Mouse (Mus musculus): ENCODE measurements around the gene Trpm6.
"Not testable (repeated sequence)": the region's sequence is repeated elsewhere in the genome, so short reads cannot be mapped to it uniquely, and the experiment has no call there.

Gene Trpm6

DNA sequence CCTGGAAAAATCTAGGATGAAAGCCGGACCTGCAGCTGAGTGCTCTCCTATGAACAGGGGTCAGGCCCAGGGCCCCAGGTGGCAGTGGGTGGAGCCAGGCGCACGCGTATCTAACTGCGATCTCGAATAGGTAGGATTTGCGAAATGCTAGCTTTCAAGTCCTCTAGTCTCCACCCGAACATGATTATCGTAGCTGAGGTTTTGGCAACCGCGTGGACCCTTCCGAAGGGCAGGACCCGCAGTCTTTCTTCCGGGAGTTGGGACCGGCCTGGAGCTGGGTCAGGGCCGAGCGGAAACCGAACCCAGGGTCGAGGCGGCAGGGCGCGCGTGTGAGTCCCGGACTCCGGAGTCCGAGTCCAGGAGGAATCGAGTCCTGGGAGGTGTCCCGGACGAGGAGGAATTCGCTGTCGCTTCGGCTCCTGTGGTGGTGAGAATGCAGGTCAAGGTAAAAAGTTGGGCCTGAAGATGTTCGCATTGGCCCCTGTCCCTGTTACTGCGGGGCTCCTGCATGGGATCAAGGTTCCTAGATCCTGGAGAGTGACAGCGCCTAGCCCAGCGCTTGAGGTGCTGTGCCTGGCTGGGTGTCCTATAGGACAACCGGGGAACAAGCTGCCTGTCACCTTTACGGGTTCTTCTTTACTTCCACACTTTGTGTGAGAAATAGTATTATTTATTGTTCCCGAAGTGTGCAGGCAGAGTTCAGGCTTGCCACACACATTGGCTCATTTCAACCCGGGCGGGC, at the start of gene Trpm6:
Trpm6 (plus strand) TSS at position 386 of the 742 bp plus-strand sequence.
- in situ Hi-C loops (cut with MboI; ENCODE audit: low sequenced_read_pairs), result no loop called here

DNA sequence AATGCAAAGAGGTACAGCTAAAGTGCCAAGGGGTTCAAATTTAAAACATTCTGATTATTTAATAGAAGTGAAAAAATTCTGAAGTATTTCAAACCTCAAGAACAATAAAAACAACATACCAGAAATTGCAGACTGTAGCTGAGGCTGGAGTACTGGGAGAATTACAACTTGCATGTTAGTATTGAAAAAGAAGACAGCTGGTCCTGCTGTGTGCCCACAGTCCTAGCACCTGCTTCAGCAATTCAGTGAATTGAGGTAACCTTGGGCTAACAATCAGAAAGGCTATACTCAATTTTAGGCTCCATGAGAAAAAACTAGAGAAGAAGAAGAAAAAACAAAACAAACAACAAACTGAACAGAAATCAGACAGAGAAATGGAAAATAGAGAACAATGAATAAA, 41.7 kb upstream of the Trpm6 start:
- in situ Hi-C loops (cut with MboI; ENCODE audit: low sequenced_read_pairs), result no loop called here

DNA sequence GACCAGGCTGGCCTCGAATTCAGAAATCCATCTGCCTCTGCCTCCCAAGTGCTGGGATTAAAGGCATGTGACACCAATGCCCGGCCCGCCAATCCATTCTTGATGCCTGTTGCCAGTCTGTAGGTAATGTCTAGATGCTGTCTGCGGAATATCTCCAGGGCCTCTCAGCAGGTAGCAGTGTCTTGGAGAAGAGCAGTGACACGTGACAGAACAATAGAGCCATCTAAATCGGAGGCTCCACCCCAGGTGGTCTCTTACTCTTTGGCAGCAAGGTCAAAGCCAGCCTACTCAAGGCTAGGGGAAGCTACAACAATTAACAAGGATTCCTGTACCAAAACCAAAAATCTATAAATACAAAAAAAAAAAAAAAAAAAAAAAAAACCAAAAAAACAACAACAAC, 38.9 kb upstream of the Trpm6 start:
- in situ Hi-C loops (cut with MboI; ENCODE audit: low sequenced_read_pairs), result no loop called here

DNA sequence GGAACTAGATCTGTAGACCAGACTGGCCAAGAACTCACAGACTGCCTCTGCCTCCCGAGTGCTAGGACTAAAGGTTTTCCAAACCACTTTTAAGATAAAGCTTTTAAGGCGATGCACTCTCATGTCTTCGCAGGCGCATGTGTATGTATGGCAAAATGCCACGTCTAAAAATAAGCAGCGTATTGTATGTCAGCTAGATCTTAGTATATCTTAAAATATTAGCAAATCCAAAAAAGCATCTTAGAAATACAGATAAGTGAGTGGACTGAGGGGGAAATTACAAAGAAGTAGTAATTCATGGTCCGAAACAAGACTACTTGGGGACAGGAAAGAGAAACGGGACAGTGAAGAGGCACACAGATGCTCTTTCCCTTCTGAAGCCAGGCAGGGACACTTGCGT, 38.2 kb upstream of the Trpm6 start:
- in situ Hi-C loops (cut with MboI; ENCODE audit: low sequenced_read_pairs), result no loop called here

DNA sequence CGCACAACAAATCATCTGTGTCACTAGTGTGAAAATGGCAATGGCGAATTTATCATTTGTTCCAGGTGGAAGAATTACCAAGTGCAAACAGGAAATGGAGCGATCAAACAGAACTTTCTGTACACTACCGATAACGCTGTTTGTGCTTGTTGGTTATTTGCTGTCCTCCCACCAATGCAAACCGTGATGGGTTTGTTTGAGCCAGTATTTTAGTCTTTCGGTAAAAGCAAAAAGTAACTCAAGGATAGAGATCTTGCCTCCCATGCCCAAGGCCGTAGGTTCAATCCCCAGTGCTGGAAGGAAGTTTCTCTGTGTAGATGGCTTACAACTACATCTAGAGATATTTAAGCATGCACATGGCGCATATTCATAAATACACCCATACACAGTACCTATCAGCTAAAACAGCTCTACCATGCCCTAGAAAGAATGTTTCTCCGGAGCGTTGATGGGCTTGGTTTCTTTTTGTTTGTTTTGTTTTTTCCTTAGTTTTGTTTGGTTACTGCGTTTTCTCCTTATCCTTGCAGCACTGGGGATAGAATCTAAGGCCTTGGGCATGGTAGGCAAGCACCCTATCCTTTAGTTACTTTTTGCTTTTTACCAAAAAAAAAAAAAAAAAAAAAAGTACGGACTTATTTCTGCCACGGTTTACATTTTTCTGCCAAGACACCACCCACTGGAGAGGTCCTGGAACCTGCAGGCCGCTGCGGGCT, 37.5 kb upstream of the Trpm6 start:
- in situ Hi-C loops (cut with MboI; ENCODE audit: low sequenced_read_pairs), result no loop called here

DNA sequence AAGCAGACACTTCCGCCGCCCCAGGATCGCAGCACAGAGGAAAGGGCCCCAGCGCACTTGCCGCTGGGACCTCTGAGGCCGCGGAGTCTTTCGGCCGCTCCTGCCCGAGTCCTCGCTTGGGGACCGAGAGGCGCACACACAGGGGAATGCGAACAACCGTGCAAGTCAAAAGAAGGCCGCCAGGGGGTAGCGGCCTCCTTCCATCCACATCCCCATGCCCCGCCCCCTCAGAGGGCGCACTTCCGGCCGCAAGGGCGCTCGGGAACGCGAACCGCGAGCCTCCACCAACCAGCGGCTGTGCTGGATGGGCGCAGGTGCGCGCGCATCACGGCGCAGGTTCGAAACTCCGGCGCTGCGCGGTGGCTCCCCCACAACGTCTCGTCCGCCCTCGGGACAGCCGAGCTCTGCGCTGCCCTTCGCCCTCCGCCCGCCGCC, 36.9 kb upstream of the Trpm6 start, which contains the start of gene D030056L22Rik:
D030056L22Rik (plus strand) TSS at position 328 of the 435 bp plus-strand sequence.
- in situ Hi-C loops (cut with MboI; ENCODE audit: low sequenced_read_pairs), result no loop called here

DNA sequence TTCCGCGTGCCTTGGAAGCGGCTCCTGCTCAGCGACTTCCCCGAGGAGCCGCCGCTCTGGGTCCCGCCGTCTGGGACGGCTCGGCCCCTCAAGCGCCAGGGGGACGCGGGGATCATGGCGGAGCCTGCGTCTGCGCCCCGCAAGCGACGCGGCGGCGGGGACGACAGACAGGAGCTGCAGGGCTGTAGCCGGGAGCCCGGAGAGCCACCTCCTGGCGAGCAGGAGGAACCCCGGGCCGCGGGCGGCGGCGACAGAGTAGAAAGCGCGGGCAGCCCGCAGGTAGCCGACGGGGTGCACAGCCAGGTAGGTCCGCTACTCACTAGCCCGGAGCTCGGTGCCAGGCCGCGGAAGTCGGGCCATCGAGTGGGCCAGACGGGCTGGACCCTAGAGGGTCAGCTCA, 36.4 kb upstream of the Trpm6 start:
- in situ Hi-C loops (cut with MboI; ENCODE audit: low sequenced_read_pairs), result not testable (repeated sequence)

DNA sequence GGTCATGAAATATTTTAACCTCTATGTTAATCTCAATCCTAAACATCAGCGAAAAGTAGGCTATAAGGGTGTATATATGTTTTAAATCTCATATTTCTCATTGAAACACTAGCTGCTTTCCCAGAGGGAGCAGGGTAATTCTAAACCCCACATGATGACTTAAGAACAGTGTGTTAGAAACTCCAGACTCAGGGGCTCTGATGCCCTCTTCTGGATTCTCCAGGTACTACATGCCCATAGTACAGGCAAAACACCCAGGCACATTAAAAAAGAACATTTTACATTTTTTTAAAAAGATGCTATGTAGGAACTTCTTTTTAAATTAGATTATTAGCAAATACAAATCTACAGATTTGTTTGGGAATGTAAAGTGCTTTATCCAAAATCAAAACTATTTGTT, 33.4 kb upstream of the Trpm6 start:
- in situ Hi-C loops (cut with MboI; ENCODE audit: low sequenced_read_pairs), result no loop called here

DNA sequence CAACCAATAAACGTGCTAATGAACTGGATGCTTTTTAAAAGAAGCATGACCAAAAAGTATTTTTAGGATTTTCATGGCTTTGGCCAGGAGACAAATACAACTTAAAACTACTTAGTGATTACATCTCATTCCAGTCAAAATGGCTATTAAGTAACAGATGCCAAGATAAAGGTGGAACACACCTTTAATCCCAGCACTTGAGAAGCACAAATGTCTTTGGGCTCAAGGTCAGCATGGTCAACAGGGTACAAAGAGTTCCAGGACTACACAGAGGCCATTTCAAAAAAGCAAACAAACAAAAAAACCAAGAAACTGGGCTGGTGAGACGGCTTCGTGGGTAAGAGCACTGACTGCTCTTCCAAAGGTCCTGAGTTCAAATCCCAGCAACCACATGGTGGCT, 29.4 kb upstream of the Trpm6 start:
- in situ Hi-C loops (cut with MboI; ENCODE audit: low sequenced_read_pairs), result no loop called here

DNA sequence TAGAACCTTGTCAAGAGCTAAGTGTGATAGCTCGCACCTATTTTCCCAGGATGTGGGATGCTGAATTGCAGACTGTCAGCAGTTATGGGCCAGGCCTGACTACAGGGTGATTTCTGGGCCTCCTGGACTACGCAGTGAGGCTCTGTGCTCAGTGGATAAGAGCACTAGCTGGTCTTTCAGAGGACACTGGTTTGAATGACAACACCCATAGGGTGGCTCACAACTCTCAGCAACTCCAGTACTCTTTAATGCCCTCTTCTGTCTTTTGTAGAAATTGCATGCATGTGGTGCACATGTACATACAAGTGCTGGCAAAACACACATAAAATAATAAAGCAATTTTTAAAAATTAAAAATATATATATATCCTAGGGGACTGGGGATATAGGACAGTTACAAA, 24.6 kb upstream of the Trpm6 start:
- in situ Hi-C loops (cut with MboI; ENCODE audit: low sequenced_read_pairs), result no loop called here

DNA sequence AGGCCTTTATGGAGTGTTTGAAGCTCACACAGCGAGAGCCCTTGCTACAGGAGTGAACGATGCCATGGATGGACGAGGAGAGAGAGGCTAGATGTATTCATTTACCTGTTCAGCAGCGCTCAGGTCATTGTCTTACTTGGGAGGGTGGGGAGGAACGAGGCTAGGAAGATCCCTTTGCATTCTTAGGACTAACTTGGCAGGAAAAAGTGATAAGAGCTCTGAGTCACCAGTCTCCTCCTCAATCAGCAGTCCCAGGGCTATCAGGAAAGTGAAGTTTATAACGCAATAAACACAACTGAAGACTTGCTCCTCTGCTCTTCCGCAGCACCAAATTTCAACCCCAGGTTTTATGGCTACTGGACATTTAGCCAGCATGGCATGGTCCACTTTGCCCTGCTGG, 19.5 kb upstream of the Trpm6 start:
- in situ Hi-C loops (cut with MboI; ENCODE audit: low sequenced_read_pairs), result no loop called here

DNA sequence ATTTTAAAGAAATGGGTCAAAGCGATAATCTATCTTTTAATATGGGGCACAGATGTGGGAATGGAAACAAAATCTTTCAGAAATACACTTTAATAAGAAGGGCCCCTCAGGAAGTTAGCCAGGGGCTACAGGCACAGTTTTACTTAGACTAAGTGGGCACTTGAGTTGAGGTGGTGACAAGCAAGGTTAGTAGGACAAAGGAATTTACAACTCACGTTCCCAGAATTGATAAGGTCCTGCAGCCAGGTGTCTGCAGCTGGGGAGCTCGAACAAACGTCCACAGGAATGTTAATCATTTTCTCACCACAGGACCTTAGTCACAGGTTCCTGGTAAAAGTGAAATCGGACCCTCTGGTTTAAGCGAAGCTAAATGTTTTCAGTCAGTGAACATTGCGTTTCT, 18.7 kb upstream of the Trpm6 start:
- in situ Hi-C loops (cut with MboI; ENCODE audit: low sequenced_read_pairs), result no loop called here

DNA sequence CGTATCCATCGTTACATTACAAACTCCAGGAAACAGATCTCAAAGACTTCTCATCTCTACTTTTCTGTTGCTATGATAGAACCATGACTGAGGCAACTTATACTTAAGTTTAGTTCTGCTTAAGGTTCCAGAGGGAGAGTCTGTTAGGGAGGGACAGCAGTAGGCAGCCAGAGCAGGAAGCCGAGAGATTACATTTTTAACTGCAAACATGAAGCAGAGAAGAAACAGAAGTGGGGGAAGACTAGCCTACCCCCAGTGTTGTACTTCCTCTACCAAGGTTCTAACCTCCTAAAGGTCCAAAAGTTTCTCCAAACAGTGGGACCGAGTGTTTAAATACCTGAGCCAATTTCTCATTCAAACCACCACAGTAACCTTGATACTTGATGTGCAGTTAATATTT, 13.9 kb upstream of the Trpm6 start:
- in situ Hi-C loops (cut with MboI; ENCODE audit: low sequenced_read_pairs), result no loop called here

DNA sequence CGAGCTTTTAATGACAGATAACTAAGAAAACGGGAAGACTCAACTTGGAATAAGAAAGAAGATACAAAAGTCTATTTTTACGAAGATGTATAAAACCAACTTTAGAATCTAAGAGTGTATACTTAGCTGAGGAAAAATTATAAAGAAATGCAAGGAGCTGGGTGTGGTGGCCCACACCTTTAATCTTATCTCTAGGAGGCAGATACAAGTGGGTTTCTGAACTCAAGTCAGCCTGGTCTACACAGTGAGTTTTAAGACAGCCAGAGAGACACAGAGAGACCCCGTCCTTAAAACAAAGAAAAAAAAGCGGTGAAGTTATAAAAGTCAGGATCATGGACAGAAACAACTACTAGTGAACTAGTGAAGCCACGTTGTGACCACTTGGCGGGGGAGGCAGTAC, 10.6 kb upstream of the Trpm6 start:
- in situ Hi-C loops (cut with MboI; ENCODE audit: low sequenced_read_pairs), result no loop called here

DNA sequence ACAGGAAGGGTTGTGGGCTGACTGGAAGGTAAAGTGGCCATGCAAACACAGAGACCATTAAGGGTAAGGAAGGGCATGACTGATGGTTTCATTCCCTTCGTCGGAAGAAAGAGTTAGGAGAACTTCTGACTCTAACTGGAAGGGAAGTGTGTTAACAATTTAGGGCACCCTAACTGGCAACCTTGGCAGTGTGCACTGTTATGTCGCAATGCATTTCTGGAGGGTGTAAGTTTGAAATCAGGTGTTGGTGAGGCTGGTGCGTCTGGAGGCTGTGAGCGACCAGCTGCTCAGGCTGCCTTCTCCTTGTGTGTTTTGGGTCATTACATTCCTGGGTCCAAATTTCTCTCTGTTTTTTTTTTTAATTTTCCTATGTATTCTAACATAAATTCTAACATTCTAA, 5.8 kb upstream of the Trpm6 start:
- in situ Hi-C loops (cut with MboI; ENCODE audit: low sequenced_read_pairs), result no loop called here

DNA sequence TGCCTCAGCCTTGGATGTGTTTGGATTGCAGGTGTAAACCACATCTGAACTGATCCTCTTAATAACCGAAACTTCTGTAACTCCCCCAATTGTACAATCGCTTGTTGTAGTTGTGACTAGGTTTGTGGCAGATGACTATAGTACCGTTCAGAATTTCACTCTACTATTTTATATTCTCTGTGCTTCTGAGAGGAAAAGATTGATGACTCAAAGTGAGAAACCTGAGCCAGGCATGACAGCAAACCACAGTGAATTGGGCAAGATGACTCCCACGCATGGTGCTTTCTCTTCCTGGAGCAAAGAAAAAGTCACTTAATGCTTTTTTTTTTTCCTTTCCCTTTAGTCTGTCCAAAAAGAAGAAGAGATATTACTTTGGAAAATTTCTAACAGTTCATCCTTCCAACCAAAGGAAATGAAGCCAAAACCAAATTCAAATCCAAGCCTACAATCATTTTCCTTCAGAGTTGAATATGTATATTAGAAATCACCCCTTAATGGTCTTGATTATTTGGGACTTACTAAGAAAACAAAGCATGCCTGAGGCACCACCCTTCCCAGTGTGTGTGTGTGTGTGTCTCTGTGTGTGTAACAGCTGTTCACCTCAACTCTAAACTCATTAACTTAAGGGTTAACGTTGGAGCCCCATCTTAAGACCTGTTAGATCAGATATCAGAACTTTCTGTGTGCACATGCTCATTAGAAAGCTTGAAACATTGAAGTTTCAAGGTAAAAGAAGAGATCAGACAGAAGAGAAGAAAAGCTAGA, 3.0 kb upstream of the Trpm6 start:
- in situ Hi-C loops (cut with MboI; ENCODE audit: low sequenced_read_pairs), result no loop called here

DNA sequence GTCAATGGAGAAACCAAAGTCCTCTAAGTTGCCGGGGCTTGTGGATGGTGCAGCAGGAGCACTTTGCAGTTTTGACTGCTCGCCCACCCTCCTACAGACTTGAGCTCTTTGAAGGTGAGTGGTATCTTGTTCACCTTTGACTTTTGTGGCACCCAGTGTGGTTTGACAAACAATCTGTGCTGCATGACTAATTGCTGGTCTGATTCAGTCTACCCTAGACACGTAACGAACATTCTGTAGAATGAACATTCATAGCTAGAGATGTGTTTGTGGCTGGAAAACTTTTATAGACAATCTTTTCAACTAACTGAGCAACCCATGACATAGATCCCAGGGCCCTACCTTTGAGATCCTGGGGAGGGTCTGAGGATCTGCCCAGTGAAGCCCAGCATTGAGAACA, 2.4 kb upstream of the Trpm6 start:
- in situ Hi-C loops (cut with MboI; ENCODE audit: low sequenced_read_pairs), result no loop called here

DNA sequence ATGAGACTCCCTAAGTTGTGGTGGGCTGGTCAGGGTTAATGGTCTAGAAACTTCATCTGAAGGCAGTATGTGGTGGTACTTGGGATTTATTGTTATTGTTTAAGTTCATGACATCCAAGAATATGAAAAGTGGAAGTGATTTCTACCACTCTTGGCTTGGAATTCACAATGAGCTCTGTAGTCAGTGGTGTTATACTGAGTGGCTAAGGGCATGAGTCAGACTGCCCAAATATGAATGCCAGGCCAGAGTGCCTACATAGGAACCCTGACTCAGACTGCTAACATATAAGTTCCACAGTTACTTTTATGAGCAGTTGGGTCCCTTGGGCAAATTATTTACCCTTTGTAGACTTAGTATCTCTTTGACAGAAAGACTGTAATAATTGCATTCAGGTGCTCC, 7.4 kb downstream of the Trpm6 start:
- in situ Hi-C loops (cut with MboI; ENCODE audit: low sequenced_read_pairs), result no loop called here

DNA sequence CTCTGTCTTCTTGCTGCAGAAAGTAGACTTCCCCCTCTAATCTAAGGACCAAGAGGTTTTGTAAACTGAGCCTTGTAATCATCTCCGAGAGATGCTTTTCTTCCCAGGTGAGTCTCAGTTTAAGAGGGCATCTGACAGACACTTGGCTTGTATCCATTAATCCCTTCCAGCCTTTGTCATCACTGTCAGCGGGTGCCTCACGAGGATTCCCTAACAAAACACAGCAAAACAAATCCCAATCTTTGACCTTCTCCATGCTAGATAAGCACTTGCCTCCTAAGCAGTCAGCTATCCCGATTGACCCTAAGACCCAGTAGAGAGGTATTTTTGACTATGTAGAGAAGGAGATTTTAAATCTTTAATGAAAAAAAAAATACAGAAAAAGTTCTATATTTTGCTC, 7.9 kb downstream of the Trpm6 start:
- in situ Hi-C loops (cut with MboI; ENCODE audit: low sequenced_read_pairs), result no loop called here

DNA sequence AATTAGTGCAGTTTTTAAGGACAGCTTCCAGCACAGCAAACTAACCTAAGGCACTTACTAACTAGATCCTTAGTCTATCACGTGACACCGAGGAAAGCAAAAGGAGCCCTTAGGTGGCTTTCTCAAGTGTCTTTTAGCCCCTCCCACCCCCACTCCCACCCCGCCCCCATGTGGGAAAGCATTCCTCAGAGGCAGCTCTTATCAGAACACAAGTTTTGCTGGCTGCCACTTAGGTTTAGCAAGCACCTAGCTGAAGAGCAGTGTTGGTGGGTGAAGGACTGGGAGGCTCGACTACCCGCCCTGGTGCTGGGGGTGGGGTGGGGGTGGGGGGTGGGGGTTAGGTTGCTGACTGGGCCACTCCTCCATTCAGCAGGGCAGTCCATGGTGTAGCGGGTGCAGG, 8.5 kb downstream of the Trpm6 start:
- in situ Hi-C loops (cut with MboI; ENCODE audit: low sequenced_read_pairs), result no loop called here

DNA sequence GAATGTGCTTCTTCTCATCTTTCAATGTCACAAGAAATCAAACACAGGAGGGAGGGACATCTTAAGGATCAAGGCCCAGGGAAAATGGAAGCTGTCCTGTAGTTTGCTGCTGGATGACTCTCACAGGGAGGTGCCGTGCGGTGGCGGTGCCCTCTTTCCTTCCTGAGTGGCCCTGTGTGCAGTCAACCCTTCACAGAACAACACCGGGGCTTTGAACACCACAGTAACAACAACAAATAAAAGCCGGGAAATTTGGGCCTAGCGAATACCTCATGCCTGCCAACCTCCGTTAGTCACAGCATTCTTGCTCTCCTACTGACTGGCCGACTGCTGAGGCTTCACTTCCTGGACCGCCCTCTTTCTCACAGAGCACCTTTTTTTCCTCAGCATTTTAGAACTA, 9.1 kb downstream of the Trpm6 start:
- in situ Hi-C loops (cut with MboI; ENCODE audit: low sequenced_read_pairs), result no loop called here

DNA sequence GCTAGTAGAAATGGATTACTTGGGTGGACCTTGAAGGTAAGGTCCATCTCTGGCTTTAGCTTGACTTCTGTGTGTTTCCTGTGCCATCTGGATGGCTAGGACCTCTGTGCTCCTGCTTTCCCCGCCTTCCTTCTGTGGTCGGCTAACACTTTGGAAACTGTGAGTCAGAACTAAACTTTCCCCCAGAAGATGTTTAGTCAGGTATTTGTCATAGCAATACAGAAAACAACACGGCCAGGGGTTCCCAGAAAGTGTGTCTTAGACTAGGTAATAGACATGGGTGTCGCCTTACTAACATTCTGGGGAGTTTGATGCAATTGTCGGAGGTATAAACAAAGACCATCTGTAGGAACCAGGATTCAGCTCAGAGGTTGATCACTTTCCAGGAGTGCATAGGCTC, 16.6 kb downstream of the Trpm6 start:
- in situ Hi-C loops (cut with MboI; ENCODE audit: low sequenced_read_pairs), result no loop called here

All from CH12F3 (cell line).